Mouse (Mus musculus): ENCODE measurements around the gene Map2. TPM values are rescaled to one million over a fixed set of nuclear protein-coding genes. Genes with fewer than 3 reads are reported as not detected.
A peak's percentile ranks its signal among the peaks of the same experiment; 100 is the strongest.

The Map2 gene
- polyA plus RNA-seq, 1 experiment from 2014 or later = 28.3 TPM

DNA sequence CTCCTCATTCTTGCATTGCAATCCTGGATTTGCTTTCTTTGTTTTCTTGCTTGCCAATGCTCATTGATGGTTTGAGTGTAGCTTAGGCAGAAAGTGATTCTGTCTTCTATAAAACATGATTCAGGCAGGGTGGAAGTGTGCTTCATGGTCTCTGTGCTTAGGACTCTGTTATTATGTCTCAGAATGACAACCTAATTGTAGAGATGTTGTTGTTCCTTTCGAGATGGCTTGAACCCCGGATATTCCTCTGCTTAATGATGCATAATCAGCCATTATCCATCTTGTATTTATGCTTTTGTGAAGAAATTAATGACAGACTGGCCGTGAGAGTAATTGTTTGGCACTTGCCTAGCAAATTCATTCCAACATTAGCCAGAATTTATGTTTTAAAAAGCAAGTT is 31.8 kb downstream of the Map2 start:
- H3K36me3 ChIP-seq = no peaks in the 10 kb centered on the region
- ATAC-seq (ENCODE audit: insufficient number of reproducible peaks, insufficient read depth, low FRiP score, low TSS enrichment, low read depth) = no peak
- no peak overlapping the region for H3K4me2 ChIP-seq
- 79% methylated on average over 3 of the region's 3 CpGs for WGBS
- H3K4me1 ChIP-seq (replicated peaks) = no peaks in the 10 kb centered on the region
- no peak overlapping the region for H3K9ac ChIP-seq (replicated peaks)
- H3K4me3 ChIP-seq (replicated peaks) = no peak overlapping the region
- no peak overlapping the region for H3K27ac ChIP-seq
- no peaks in the 10 kb centered on the region for H3K27me3 ChIP-seq
- H3K9me3 ChIP-seq = no peaks in the 10 kb centered on the region

DNA sequence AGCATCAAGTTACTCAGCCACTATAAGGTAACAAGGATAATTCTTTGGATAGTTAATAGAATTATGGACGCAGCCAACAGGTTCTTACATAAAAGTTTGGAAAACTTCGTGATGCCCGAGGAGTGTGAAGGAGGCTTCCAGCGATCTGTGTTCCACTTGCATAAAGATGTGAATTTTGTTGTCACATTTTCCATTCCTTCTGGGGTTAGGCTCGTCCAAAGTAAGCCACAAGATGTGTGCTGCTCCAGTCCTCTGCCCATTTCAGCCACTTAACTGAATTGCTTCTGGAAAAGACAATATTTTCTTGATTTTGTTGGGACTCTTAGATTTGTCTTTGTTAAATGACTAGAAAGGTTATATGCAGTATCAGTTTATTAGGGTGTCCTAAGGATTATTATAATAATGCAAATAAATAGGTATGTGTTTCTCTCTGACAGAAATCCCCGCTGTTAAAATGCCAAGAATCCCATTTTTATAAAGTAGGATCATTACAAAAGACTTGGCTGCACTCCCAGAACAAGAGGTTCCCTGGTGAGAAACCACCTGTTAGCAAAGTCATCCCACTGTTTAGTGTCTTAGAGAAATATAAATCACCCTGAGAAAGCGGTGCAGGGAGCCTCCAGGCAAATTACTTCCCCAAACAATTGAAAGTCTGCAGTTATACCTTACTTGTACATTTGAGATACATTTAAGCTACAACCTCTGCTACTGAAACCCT is 36.2 kb downstream of the Map2 start:
- 70% methylated on average over 7 of the region's 7 CpGs for WGBS
- no peak for ATAC-seq (ENCODE audit: insufficient number of reproducible peaks, insufficient read depth, low FRiP score, low TSS enrichment, low read depth)
- no peak overlapping the region for H3K27ac ChIP-seq

DNA sequence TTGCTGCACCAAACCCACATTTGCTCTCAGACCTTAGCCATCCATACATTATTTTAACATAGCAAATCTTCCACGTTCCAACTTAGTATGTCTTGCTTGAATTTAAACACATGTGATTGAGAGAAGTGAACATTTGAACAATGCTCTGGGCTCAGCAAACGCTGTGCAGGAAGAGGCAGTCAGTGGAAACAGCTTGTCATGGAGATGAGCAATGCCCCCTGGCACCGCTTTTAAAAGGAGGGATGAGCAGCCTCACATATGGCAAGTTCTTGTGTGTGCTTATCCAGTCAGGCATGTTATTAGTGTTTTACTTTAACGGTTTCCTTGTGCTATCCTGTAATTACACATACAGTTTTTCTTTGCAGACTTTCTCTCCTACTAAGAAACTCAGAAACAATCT is 46.4 kb downstream of the Map2 start:
- H3K4me2 ChIP-seq = no peak overlapping the region
- H3K27me3 ChIP-seq = no peaks in the 10 kb centered on the region
- no peaks in the 10 kb centered on the region for H3K36me3 ChIP-seq
- no peaks in the 10 kb centered on the region for H3K4me1 ChIP-seq (replicated peaks)
- no peak overlapping the region for H3K27ac ChIP-seq
- WGBS = 80% methylated on average over 4 of the region's 4 CpGs
- no peaks in the 10 kb centered on the region for H3K9me3 ChIP-seq
- H3K4me3 ChIP-seq (replicated peaks) = no peak overlapping the region
- ATAC-seq (ENCODE audit: insufficient number of reproducible peaks, insufficient read depth, low FRiP score, low TSS enrichment, low read depth) = no peak
- no peak overlapping the region for H3K9ac ChIP-seq (replicated peaks)

More for the DNA sequence above, 36.2 kb downstream of the Map2 start:
- Histone ChIP-seq H3K9me3 (no peaks in the 10 kb centered on the region), H3K36me3 (no peaks in the 10 kb centered on the region), H3K27me3 (no peaks in the 10 kb centered on the region), H3K4me3 (replicated peaks) (no peak overlapping the region), H3K4me1 (replicated peaks) (no peaks in the 10 kb centered on the region), H3K4me2 (no peak overlapping the region), H3K9ac (replicated peaks) (no peak overlapping the region)

DNA sequence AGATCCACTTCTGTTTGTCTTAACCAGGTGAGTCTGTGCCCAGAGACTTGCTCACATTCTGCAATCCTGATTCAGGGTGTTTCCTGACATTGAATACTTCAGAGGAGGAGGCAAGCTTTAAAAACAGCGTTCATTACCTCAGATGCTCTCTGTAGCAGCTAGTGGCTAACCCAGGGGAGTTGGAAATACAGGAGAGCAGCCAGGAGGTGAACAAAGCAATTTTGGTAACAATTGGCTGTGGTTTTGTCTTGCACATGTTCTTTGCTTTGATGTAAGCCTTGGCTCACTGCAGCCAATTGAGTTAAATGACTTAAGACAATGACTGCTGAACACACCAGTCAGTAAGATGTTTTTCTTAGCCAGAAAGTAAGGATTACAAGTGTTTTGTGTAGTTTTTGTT is 48.3 kb downstream of the Map2 start:
- ATAC-seq (ENCODE audit: insufficient number of reproducible peaks, insufficient read depth, low FRiP score, low TSS enrichment, low read depth) = no peak
- 31% methylated on average over 1 of the region's 1 CpGs for WGBS
- no peak overlapping the region for H3K9ac ChIP-seq (replicated peaks)

DNA sequence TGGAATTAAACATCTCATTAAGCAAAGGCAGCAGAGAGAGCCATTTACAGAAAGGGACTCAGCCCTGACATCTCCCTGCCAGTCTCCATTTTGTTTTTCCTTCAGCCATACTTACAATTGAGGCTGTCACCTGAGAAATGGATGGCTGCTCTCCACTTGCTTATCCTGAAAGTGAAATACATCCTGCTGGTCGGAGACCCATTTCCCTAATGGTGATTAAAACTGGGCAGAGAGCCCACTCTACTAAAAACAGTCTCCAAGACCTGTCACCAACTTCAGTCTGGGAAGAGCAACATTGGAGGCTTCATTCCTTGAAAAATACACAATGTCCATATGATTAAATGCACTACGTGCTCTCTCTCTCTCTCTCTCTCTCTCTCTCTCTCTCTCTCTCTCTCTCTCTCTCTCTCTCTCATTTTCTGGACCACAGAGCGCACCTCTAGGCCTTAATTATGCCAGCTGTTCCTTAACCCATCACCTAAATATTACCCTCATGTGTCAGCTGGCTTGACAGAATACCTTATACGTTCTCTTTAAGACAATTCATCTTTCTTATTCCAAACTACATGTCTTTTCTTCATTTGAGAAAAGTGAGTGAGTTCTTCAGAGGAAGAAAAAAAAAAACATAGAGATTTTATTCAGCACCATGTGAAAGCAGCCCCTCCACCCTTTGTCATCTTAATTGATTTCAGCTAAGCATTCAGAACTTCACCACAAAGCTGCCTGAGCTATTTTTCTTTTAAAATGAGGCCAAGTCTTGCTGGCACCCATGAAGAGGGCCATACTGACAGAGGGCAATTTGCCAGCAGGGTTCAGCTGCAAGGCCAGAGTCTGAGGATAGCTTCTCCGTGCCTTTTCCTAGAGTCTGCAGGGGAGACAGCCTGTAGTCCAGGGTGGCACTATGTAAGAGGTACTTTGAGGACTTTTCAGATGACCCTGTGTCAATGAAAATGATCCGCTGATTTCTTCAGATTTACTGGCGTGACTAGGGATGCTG is 51.6 kb downstream of the Map2 start:
- WGBS = 71% methylated on average over 7 of the region's 7 CpGs
- H3K4me3 ChIP-seq (replicated peaks) = no peak overlapping the region
- ATAC-seq (ENCODE audit: insufficient number of reproducible peaks, insufficient read depth, low FRiP score, low TSS enrichment, low read depth) = no peak

More for the DNA sequence above, 48.3 kb downstream of the Map2 start:
- H3K27me3 ChIP-seq = no peaks in the 10 kb centered on the region
- H3K9me3 ChIP-seq = no peaks in the 10 kb centered on the region
- H3K4me1 ChIP-seq (replicated peaks) = 0 out of 2 replicates have a peak, but pooled peaks cover 3% of the 10 kb centered on the region
- H3K4me3 ChIP-seq (replicated peaks) = no peak overlapping the region
- H3K36me3 ChIP-seq = no peaks in the 10 kb centered on the region
- H3K4me2 ChIP-seq = no peak overlapping the region
- H3K27ac ChIP-seq = no peak overlapping the region

DNA sequence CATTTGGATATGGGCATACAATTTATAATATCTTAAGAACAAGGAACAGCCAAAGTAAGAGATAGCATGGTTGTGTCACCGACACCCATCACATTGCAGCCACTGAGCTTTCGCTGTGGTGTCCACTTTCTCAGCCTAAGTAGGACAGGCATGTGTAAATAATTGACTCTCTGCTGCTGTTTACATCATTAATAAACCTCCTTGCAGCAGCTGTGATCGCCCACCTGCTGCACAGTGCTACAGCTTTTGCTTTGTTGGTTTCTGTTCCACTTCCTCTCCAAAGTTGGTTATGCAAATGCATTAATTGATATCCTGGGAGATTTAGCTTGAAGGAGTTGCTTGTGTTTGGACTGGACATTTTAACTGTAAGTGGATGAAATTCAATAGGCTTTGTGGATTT is 53.1 kb downstream of the Map2 start:
- Histone ChIP-seq H3K27ac (no peak overlapping the region), H3K36me3 (no peaks in the 10 kb centered on the region), H3K9ac (replicated peaks) (no peak overlapping the region), H3K27me3 (no peaks in the 10 kb centered on the region), H3K9me3 (no peaks in the 10 kb centered on the region), H3K4me3 (replicated peaks) (no peak overlapping the region), H3K4me1 (replicated peaks) (0 out of 2 replicates have a peak, but pooled peaks cover 4% of the 10 kb centered on the region), H3K4me2 (no peak overlapping the region)
- no peak for ATAC-seq (ENCODE audit: insufficient number of reproducible peaks, insufficient read depth, low FRiP score, low TSS enrichment, low read depth)
- WGBS = 82% methylated on average over 3 of the region's 3 CpGs

More for the DNA sequence above, 51.6 kb downstream of the Map2 start:
- Histone ChIP-seq H3K27ac (0 out of 2 replicates have a peak overlapping the region, but pooled peaks have one; percentile 4), H3K4me1 (replicated peaks) (0 out of 2 replicates have a peak, but pooled peaks cover 4% of the 10 kb centered on the region), H3K4me2 (no peak overlapping the region), H3K9me3 (no peaks in the 10 kb centered on the region), H3K27me3 (no peaks in the 10 kb centered on the region), H3K9ac (replicated peaks) (no peak overlapping the region), H3K36me3 (no peaks in the 10 kb centered on the region)

DNA sequence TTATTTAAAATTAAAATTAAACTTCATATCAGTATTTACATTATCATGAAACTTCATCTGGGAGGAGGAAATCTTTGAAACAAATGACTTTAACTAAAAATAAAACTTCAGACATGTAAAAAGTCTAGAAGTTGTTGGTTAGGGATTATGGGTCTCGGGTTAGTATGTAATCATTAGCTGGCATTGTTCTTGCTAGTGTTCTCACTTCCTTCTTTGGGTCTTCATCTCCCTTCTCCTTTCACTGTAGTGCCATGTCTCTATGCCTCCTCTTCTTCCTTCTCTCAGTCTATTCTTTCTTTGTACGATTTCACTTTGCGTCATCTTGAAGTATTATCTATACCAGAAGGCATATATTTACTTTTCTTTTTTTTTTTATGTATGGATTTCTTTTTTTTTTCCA is 55.3 kb downstream of the Map2 start:
- H3K4me2 ChIP-seq = no peak overlapping the region
- H3K36me3 ChIP-seq = no peaks in the 10 kb centered on the region
- no peak for ATAC-seq (ENCODE audit: insufficient number of reproducible peaks, insufficient read depth, low FRiP score, low TSS enrichment, low read depth)
- H3K9ac ChIP-seq (replicated peaks) = no peak overlapping the region
- no peaks in the 10 kb centered on the region for H3K27me3 ChIP-seq
- no peak overlapping the region for H3K4me3 ChIP-seq (replicated peaks)
- WGBS = 93% methylated on average over 3 of the region's 3 CpGs
- no peaks in the 10 kb centered on the region for H3K9me3 ChIP-seq
- H3K4me1 ChIP-seq (replicated peaks) = 0 out of 2 replicates have a peak, but pooled peaks cover 4% of the 10 kb centered on the region
- no peak overlapping the region for H3K27ac ChIP-seq

DNA sequence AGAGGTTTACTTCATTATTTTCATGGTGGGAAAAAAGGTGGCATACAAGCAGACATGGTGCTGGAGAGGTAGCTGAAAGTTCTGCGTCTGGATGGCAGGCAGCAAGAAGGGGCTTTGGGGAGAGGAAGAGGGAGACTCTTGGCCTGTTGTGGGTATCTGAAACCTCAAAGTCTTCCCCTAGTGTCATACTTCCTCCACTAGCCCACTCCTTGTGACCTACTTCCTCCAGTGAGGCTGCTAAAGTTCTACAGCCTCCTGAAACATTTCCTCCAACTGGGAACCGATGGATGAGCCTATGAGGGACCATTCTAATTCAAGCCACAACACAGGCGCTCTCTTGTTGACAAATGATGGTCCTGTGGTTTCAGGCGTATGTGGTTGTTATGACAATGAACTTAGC is 56.9 kb downstream of the Map2 start:
- Histone ChIP-seq H3K9ac (replicated peaks) (no peak overlapping the region), H3K4me3 (replicated peaks) (no peak overlapping the region), H3K36me3 (no peaks in the 10 kb centered on the region), H3K4me2 (no peak overlapping the region), H3K27me3 (no peaks in the 10 kb centered on the region), H3K4me1 (replicated peaks) (0 out of 2 replicates have a peak, but pooled peaks cover 4% of the 10 kb centered on the region), H3K27ac (no peak overlapping the region), H3K9me3 (no peaks in the 10 kb centered on the region)
- WGBS = 91% methylated on average over 4 of the region's 4 CpGs
- no peak for ATAC-seq (ENCODE audit: insufficient number of reproducible peaks, insufficient read depth, low FRiP score, low TSS enrichment, low read depth)

DNA sequence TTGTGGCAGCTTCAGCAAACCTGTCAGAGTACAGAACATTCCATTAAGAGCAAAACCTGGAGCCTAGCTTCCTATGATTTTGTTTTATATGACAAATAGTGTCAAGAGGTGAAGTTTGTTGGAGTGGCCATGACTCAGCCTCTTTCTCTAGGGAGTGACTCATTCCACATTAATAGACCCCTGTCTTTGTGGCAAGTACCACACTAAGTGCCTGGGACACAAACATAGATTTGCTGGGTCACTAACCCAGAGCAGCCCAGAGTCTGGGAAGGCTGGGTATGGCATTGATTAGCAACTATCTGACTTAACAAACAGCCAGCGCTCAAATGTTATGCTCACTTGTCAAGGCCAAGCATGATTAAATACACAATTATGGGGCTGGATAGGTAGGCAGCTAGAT is 69.8 kb downstream of the Map2 start:
- H3K4me1 ChIP-seq (replicated peaks) = no peaks in the 10 kb centered on the region
- no peak overlapping the region for H3K9ac ChIP-seq (replicated peaks)
- H3K27me3 ChIP-seq = no peaks in the 10 kb centered on the region
- no peaks in the 10 kb centered on the region for H3K36me3 ChIP-seq
- H3K4me2 ChIP-seq = no peak overlapping the region
- WGBS = 42% methylated on average over 1 of the region's 1 CpGs
- no peak overlapping the region for H3K4me3 ChIP-seq (replicated peaks)
- H3K27ac ChIP-seq = no peak overlapping the region
- no peak for ATAC-seq (ENCODE audit: insufficient number of reproducible peaks, insufficient read depth, low FRiP score, low TSS enrichment, low read depth)
- H3K9me3 ChIP-seq = no peaks in the 10 kb centered on the region

DNA sequence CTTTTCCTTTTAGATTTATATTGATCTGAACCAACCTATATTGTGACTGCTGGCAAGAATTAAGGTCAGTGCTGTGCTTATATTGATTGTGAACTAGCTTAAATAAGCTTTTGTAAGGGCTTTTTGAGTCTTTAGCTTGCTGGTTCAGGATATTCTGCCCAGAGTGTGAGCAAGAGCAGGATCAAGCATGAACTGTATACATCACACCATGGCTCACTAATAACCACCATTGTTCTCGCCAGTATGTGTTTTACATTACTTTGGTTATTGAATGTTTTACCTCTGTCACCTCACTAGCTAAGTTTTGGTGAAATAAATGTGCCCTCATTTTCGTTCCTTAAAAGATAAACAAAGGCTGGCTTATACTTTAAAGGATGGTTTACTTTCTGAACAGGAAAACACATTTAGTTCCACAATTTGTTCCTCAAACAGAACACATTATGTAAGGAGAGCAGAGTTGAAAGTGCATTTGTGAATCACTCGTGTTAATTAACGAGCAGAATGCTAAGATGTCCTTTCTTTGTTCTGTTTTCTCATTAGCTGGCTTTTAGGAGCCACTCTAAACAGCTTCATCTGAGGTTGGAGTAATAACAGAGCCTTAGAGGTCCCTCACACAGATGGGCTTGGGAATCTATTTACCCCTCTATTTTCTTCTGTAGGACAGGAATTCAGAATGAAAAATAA is 76.7 kb downstream of the Map2 start:
- Histone ChIP-seq H3K27me3 (no peaks in the 10 kb centered on the region), H3K36me3 (no peaks in the 10 kb centered on the region), H3K27ac (peak overlapping the region; percentile 82), H3K9ac (replicated peaks) (no peak overlapping the region), H3K4me1 (replicated peaks) (peaks cover 16% of the 10 kb centered on the region), H3K9me3 (no peaks in the 10 kb centered on the region), H3K4me3 (replicated peaks) (no peak overlapping the region), H3K4me2 (peak overlapping the region; percentile 15)
- ATAC-seq (ENCODE audit: insufficient number of reproducible peaks, insufficient read depth, low FRiP score, low TSS enrichment, low read depth) = no peak; the same call in 1 of the 2 replicates
- 24% methylated on average over 4 of the region's 4 CpGs for WGBS

DNA sequence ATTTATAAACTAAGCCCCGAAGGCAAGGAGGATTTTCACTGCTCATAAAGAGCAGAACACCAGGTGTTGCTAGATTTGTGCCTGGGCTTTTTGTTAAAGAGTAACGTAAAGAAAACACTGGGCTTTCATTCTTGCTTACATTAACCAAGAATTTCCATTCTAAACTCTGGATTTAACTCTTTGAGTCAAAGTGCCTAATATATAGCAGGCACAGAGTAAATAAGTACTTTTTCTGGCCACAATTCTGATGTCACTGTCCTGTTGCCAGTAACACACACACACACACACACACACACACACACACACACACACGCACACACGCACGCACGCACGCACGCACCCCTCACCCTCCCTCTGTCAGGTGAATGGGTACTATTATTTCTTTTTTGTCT is 77.3 kb downstream of the Map2 start:
- Histone ChIP-seq H3K4me1 (replicated peaks) (peaks cover 16% of the 10 kb centered on the region), H3K4me3 (replicated peaks) (no peak overlapping the region), H3K36me3 (no peaks in the 10 kb centered on the region), H3K9ac (replicated peaks) (no peak overlapping the region), H3K4me2 (peak overlapping the region; percentile 15), H3K27ac (peak overlapping the region; percentile 82), H3K27me3 (no peaks in the 10 kb centered on the region), H3K9me3 (no peaks in the 10 kb centered on the region)
- WGBS = 57% methylated on average over 8 of the region's 8 CpGs
- no peak for ATAC-seq (ENCODE audit: insufficient number of reproducible peaks, insufficient read depth, low FRiP score, low TSS enrichment, low read depth)
